Mouse (Mus musculus) ES-Bruce4 (cell line): ENCODE results near the gene Trmt5. TPM values are rescaled to one million over a fixed set of nuclear protein-coding genes. Genes with fewer than 3 reads are reported as not detected.

Experiments
- H3K27ac ChIP-seq: 2 replicates; pipeline ENCODE4 v1.5.1; 2012; ENCODE audit warnings: low read length, inconsistent platforms; ENCODE audit not compliant: insufficient read depth
- H3K27me3 ChIP-seq: 2 replicates; pipeline ENCODE4 v1.6.1; 2012; ENCODE audit warnings: mild to moderate bottlenecking, low read length, inconsistent platforms; ENCODE audit not compliant: control insufficient read depth, poor library complexity, insufficient read depth, severe bottlenecking
- H3K36me3 ChIP-seq: 2 replicates; pipeline ENCODE4 v1.6.1; 2012; ENCODE audit warnings: inconsistent platforms, mild to moderate bottlenecking, low read length, moderate library complexity; ENCODE audit not compliant: control insufficient read depth, poor library complexity, insufficient read depth, severe bottlenecking
- H3K4me1 ChIP-seq: one replicate; pipeline ENCODE4 v1.8.1; 2011; ENCODE audit warnings: low read length; ENCODE audit not compliant: control insufficient read depth, insufficient read depth
- H3K4me3 ChIP-seq: 2 replicates; pipeline ENCODE4 v1.5.1; 2011; ENCODE audit warnings: low read depth, mild to moderate bottlenecking, low read length
- H3K9ac ChIP-seq: 2 replicates; pipeline ENCODE4 v1.6.1; 2012; ENCODE audit warnings: low read depth, mild to moderate bottlenecking, inconsistent platforms; ENCODE audit not compliant: poor library complexity, severe bottlenecking
- H3K9me3 ChIP-seq: replicated peaks from 2 replicates; pipeline ENCODE4 v1.6.1; 2012; ENCODE audit warnings: mild to moderate bottlenecking, low read length, inconsistent platforms; ENCODE audit not compliant: control insufficient read depth, poor library complexity, insufficient read depth, severe bottlenecking
- CTCF ChIP-seq: IDR thresholded peaks from one replicate; pipeline ENCODE4 v1.8.1; 2011; ENCODE audit warnings: low read depth, low read length
- EP300 ChIP-seq: IDR thresholded peaks from 2 replicates; pipeline ENCODE4 v1.6.1; 2011; ENCODE audit warnings: low read depth, low read length; ENCODE audit not compliant: insufficient read depth
- POLR2A ChIP-seq: IDR thresholded peaks from one replicate; pipeline ENCODE4 v1.8.1; 2011; ENCODE audit warnings: low read length; ENCODE audit not compliant: insufficient read depth
- polyA plus RNA-seq: library from polyadenylated mRNA; stranded (reverse); fragments of >200 nt; gene quantifications from 2 replicates; pipeline ENCODE4 v1.2.4, GENCODE M21; 2011; ENCODE audit warnings: low read depth; ENCODE audit not compliant: missing spikeins, insufficient read depth, insufficient read length

Trmt5 gene
- polyA plus RNA-seq, 1 experiment, result 53.2 TPM

DNA sequence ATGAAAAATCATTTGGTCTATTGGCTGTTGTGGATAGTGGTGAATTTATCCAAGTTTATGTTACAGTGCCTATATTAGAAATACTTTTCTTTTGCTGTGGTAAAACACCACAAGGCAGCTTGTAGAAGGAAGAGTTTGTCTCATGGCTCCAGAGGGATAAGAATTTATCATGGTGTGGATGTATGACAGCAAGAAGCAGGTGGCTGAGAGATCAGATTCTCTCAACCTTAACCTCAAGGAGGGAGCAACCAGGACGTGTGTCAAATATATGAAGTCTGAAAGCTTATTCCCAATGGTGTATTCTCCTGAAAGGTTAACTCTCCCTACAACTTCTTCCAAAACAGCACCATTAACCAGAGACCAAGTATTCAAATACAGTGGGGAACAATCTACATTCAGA is 19.9 kb downstream of the Trmt5 start:
- no peaks in the 10 kb centered on the region for H3K36me3 ChIP-seq
- TF ChIP-seq POLR2A, result no peak
- TF ChIP-seq EP300, result no peak
- no peak for TF ChIP-seq CTCF
- no peak overlapping the region for H3K27ac ChIP-seq
- no peaks in the 10 kb centered on the region for H3K4me1 ChIP-seq
- no peaks in the 10 kb centered on the region; the same call in 1 of the 2 replicates for H3K9me3 ChIP-seq
- no peaks in the 10 kb centered on the region for H3K27me3 ChIP-seq
- H3K4me3 ChIP-seq, result no peak overlapping the region
- H3K9ac ChIP-seq, result no peak overlapping the region

DNA sequence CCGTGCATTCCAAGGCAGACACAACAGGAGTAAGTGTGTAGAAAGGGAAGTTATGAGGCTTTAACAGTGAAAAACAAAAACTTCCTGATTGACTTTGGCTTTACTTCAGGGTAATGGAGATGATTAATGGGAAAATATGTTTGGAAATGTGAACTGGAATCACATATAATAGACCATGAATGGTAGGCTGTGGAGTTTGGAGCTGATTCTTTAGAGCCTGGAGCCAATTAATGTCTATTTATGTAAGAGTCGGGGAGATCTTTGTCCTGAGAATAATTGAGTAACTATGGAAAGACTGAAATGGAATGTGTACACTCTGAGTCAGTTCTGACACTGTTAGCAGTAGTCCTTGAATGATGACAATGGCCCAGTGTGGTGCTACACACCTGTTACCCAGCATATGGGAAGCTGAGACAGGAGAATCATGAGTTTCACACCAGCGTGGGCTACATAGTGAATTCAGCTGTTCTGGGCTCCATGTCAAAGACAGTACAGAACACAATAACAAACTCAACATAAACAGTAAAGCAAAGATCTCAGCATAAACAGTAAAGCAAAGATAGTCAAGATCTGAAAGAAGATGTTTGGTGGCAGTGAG is 21.0 kb downstream of the Trmt5 start:
- no peaks in the 10 kb centered on the region; the same call in 1 of the 2 replicates for H3K9me3 ChIP-seq
- no peaks in the 10 kb centered on the region for H3K36me3 ChIP-seq
- H3K9ac ChIP-seq, result no peak overlapping the region
- TF ChIP-seq CTCF (no peak), EP300 (no peak), POLR2A (no peak)
- no peak overlapping the region for H3K4me3 ChIP-seq
- H3K27ac ChIP-seq, result no peak overlapping the region
- H3K4me1 ChIP-seq, result no peaks in the 10 kb centered on the region
- no peaks in the 10 kb centered on the region for H3K27me3 ChIP-seq

DNA sequence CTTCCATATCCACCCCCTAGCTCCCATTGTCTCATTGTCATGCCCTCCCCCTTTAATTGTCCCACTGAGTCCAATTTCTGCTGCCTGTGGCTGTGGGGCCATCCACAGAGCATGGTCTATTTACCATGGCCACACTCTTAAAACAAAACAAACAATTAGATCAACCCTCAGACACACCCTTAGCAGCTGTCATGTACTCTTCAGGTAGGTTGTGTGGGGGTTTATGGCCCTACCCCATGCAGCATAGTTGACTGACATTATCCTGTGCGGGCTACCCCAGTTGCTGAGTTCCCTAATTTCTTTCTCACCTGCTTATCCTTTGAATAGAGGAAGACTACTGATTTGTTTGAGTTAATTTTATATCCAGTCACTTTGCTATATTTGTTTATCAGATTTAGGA is 26.2 kb downstream of the Trmt5 start:
- no peak for TF ChIP-seq EP300
- no peak for TF ChIP-seq POLR2A
- TF ChIP-seq CTCF, result no peak
- Histone ChIP-seq H3K4me3 (no peak overlapping the region), H3K4me1 (no peaks in the 10 kb centered on the region), H3K36me3 (no peaks in the 10 kb centered on the region), H3K9ac (no peak overlapping the region), H3K27me3 (no peaks in the 10 kb centered on the region), H3K9me3 (no peaks in the 10 kb centered on the region; the same call in 1 of the 2 replicates), H3K27ac (no peak overlapping the region)

DNA sequence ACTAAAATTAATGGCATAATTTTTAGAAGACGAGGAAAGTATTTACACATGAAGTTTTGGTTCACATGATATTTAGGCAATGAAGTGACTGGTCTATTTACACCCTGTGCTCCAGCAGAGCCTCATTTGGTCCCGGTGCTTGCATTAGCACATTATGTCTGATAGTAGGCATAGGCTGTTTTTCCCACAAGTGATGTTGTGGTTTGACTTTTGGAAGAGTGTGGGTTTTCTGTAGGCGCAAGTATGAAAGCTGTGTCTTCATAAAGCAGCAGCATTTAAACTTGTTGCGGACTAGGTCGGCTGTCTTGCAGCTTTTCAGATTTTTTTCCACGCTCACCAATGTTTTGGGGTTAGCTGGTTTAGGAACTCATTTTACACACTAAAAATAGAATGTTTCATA is 27.2 kb downstream of the Trmt5 start:
- H3K4me3 ChIP-seq, result no peak overlapping the region
- no peaks in the 10 kb centered on the region for H3K27me3 ChIP-seq
- H3K36me3 ChIP-seq, result no peaks in the 10 kb centered on the region
- no peak overlapping the region for H3K27ac ChIP-seq
- no peak for TF ChIP-seq EP300
- no peak for TF ChIP-seq POLR2A
- no peak for TF ChIP-seq CTCF
- no peak overlapping the region for H3K9ac ChIP-seq
- H3K4me1 ChIP-seq, result no peaks in the 10 kb centered on the region
- no peaks in the 10 kb centered on the region; the same call in 1 of the 2 replicates for H3K9me3 ChIP-seq

DNA sequence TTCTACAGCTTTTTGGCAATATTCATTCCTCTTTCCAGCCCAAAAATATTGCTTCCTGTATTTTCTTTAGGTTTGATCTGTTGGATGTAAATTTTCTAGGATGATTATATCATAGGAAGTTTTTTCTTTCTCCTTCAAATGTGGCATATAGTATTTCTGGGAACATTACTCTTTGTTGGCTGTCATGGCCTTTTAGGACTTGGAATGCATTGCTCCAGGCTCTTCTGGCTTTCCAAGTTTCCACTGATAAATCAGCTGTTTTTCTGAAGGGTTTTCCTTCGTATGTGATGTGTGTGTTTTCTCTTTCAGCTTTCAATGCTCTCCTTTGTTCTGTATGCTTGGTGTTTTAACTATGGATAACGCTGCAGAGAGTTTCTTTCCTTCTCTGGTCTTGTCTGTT is 31.5 kb downstream of the Trmt5 start:
- Histone ChIP-seq H3K9me3 (no peaks in the 10 kb centered on the region), H3K9ac (no peak overlapping the region)

DNA sequence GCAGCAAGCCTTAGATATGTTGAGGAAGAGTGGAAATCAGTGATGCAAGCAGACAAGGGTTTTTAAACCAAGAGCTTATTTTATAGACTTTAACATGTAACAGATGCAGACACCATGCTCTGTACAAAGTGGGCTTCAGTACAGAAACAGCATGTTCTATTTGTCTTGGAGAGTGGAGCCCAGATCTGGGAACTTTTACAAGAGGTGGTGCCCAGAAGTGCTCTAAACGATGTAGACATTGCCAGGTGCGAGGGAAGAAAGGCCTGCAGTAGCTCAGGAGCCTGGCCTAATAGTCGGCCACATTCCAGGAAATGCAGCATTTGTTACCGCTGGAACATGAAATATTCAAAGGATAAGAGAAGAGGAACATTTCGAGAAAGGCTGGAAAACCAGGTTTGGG is 40.8 kb downstream of the Trmt5 start:
- H3K27ac ChIP-seq, result no peak overlapping the region
- no peaks in the 10 kb centered on the region for H3K4me1 ChIP-seq
- H3K4me3 ChIP-seq, result no peak overlapping the region
- no peak for TF ChIP-seq POLR2A
- TF ChIP-seq EP300, result no peak
- no peak for TF ChIP-seq CTCF
- no peaks in the 10 kb centered on the region for H3K9me3 ChIP-seq
- no peaks in the 10 kb centered on the region for H3K36me3 ChIP-seq
- no peak overlapping the region for H3K9ac ChIP-seq
- no peaks in the 10 kb centered on the region for H3K27me3 ChIP-seq

More for the DNA sequence above, 31.5 kb downstream of the Trmt5 start:
- Histone ChIP-seq H3K4me3 (no peak overlapping the region), H3K4me1 (no peaks in the 10 kb centered on the region), H3K27ac (no peak overlapping the region), H3K27me3 (no peaks in the 10 kb centered on the region), H3K36me3 (no peaks in the 10 kb centered on the region)
- TF ChIP-seq POLR2A (no peak), EP300 (no peak), CTCF (no peak)
